Mouse (Mus musculus) G1E (cell line): Measurements from ENCODE around the gene Lrfn2. TPM values are rescaled to one million over a fixed set of nuclear protein-coding genes. Genes with fewer than 3 reads are reported as not detected.

Experiments used
- ATAC-seq: 2 replicates; pipeline ENCODE4 v1.8.0; 2016; ENCODE audit warnings: mild to moderate bottlenecking; ENCODE audit not compliant: insufficient number of reproducible peaks, poor library complexity, low FRiP score, severe bottlenecking; ENCODE audit errors: extremely low read depth
- DNase-seq: peaks from one replicate; pipeline ENCODE4 v3.0.0; 2012; ENCODE audit warnings: low spot score
- H3K27me3 ChIP-seq: 2 replicates; pipeline ENCODE4 v1.6.1; 2012; ENCODE audit warnings: mild to moderate bottlenecking, low read length, inconsistent platforms; ENCODE audit not compliant: insufficient read depth
- H3K36me3 ChIP-seq: replicated peaks from 2 replicates; pipeline ENCODE3; 2012; ENCODE audit warnings: mild to moderate bottlenecking, inconsistent platforms
- H3K4me1 ChIP-seq: 2 replicates; pipeline ENCODE4 v1.6.1; 2012; ENCODE audit warnings: low read depth, low read length, inconsistent platforms, mixed read lengths; ENCODE audit not compliant: insufficient read depth
- H3K4me3 ChIP-seq: 2 replicates; pipeline ENCODE4 v1.5.1; 2012; ENCODE audit warnings: low read depth, mild to moderate bottlenecking, inconsistent platforms, low read length, moderate library complexity, mixed read lengths
- H3K9me3 ChIP-seq: replicated peaks from 2 replicates; pipeline ENCODE4 v1.6.1; 2012; ENCODE audit warnings: inconsistent platforms
- CTCF ChIP-seq: IDR thresholded peaks from 2 replicates; pipeline ENCODE4 v1.5.1; 2012; ENCODE audit warnings: low read depth, low read length, inconsistent platforms, mixed read lengths
- GATA1 ChIP-seq: IDR thresholded peaks from 2 replicates; pipeline ENCODE4 v1.6.1; 2012; ENCODE audit warnings: borderline replicate concordance, low read length, inconsistent platforms, mixed read lengths
- GATA2 ChIP-seq: IDR thresholded peaks from 2 replicates; pipeline ENCODE4 v1.6.1; 2012; ENCODE audit warnings: low read depth, low read length, inconsistent platforms, borderline replicate concordance
- POLR2AphosphoS5 ChIP-seq: IDR thresholded peaks from 2 replicates; pipeline ENCODE4 v1.6.1; 2012; ENCODE audit warnings: low read depth, low read length, inconsistent platforms; ENCODE audit not compliant: insufficient replicate concordance
- TAL1 ChIP-seq: conservative IDR thresholded peaks from 2 replicates; pipeline ENCODE4 v1.6.1; 2012; ENCODE audit warnings: low read depth, low read length, inconsistent platforms, mixed read lengths
- polyA plus RNA-seq: library from polyadenylated mRNA; stranded (reverse); fragments of >175 nt; gene quantifications from 2 replicates; pipeline ENCODE4 v1.2.3, GENCODE M21; 2012
- total RNA-seq, 2 experiments: library from RNA; stranded (forward) in 1 of 2; stranded (reverse) in 1 of 2; fragments of 200-1000 nt in 1 of 2; fragments of >200 nt in 1 of 2; fragmentation: Nextera tagmentation in 1 of 2; gene quantifications; 2 replicates each; pipeline ENCODE4 v1.2.3; 2014 to 2017

Gene Lrfn2
- total and polyA plus RNA-seq, 3 experiments = 0.11 TPM; not detected in 2

GRCm38 (mm10) chr17:48922905-48923304 is 9.3 kb upstream of the Lrfn2 start:
- Histone ChIP-seq H3K4me3 (no peak overlapping the region), H3K9me3 (peaks cover 66% of the 10 kb centered on the region), H3K36me3 (no peaks in the 10 kb centered on the region), H3K4me1 (no peaks in the 10 kb centered on the region), H3K27me3 (no peaks in the 10 kb centered on the region)
- no peak for TF ChIP-seq GATA2
- no peak for TF ChIP-seq TAL1
- no peak for TF ChIP-seq GATA1
- TF ChIP-seq POLR2AphosphoS5 = no peak
- ATAC-seq = no peak
- no peak for DNase-seq

- no peaks in the 10 kb centered on the region for H3K36me3 ChIP-seq
- ATAC-seq (no peak), DNase-seq (no peak)
- H3K9me3 ChIP-seq = peaks cover 66% of the 10 kb centered on the region
- H3K27me3 ChIP-seq = no peaks in the 10 kb centered on the region
- no peak overlapping the region for H3K4me3 ChIP-seq
- no peak for TF ChIP-seq TAL1
- TF ChIP-seq GATA2 = no peak
- no peak for TF ChIP-seq GATA1
- no peak for TF ChIP-seq CTCF
- no peak for TF ChIP-seq POLR2AphosphoS5
- no peaks in the 10 kb centered on the region for H3K4me1 ChIP-seq
Observed at GRCm38 (mm10) chr17:48925426-48925825, 6.8 kb upstream of the Lrfn2 start.

DNA sequence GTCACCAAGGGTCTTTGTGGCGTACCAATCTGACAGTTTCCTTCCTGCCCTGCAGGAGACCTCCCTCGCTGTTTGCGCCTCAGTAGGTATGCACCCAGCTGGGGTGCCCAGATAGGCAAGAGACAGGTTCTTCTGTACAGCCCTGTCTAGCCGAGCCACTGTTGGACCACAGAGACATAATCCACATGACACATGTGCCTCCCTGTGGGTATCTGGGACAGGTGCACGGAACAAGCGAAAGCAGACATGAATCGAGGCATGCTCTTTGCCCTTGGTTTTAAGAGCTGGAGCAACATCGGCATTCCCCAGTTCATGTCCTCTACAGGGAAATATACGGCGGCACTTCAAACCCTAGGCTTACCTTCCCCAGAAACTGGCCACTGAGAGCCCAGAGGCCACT is 1.2 kb upstream of the Lrfn2 start:
- ATAC-seq = no peak

GRCm38 (mm10) chr17:48932406-48932906 is 277 bp downstream of the Lrfn2 start:
- TF ChIP-seq TAL1 (no peak), GATA1 (no peak), GATA2 (no peak), CTCF (no peak), POLR2AphosphoS5 (no peak)
- no peaks in the 10 kb centered on the region for H3K36me3 ChIP-seq

More for the DNA sequence above, 1.2 kb upstream of the Lrfn2 start:
- H3K36me3 ChIP-seq = no peaks in the 10 kb centered on the region
- no peaks in the 10 kb centered on the region for H3K4me1 ChIP-seq
- no peak for DNase-seq
- peaks cover 85% of the 10 kb centered on the region for H3K9me3 ChIP-seq
- TF ChIP-seq GATA2 (no peak), CTCF (no peak), TAL1 (no peak), POLR2AphosphoS5 (no peak), GATA1 (no peak)
- H3K4me3 ChIP-seq = no peak overlapping the region
- H3K27me3 ChIP-seq = no peaks in the 10 kb centered on the region

GRCm38 (mm10) chr17:48932916-48933315 is 737 bp downstream of the Lrfn2 start:
- TF ChIP-seq POLR2AphosphoS5 = no peak

More at GRCm38 (mm10) chr17:48932406-48932906, 277 bp downstream of the Lrfn2 start:
- ATAC-seq (no peak), DNase-seq (no peak)
- Histone ChIP-seq H3K4me1 (no peaks in the 10 kb centered on the region), H3K4me3 (no peak overlapping the region; the same call in 1 of the 2 replicates), H3K9me3 (peaks cover 92% of the 10 kb centered on the region), H3K27me3 (no peaks in the 10 kb centered on the region)

DNA sequence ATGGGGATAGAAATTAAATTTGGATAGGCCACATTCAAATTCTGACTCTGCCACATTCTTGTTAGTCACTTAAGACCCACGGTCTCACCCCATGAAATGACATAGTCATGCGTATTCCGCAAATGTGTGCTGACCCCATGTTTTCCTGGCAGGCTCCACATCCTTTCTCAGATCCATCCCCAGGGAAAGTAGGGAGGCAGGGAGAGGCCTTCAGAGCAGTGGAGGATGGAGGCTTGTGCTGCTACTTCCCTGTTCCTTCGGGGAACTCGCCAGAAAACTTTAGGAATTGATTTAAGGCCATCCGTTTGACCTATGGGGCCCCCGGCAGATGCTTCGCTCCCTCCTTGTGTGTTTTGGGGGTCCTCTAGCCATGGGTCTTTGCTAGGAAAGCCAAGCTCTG is 3.0 kb downstream of the Lrfn2 start:
- ATAC-seq (no peak), DNase-seq (no peak)
- Histone ChIP-seq H3K4me3 (no peak overlapping the region), H3K27me3 (no peaks in the 10 kb centered on the region), H3K9me3 (peaks cover 95% of the 10 kb centered on the region), H3K4me1 (no peaks in the 10 kb centered on the region), H3K36me3 (no peaks in the 10 kb centered on the region)
- no peak for TF ChIP-seq GATA2
- TF ChIP-seq CTCF = no peak
- no peak for TF ChIP-seq TAL1

More at GRCm38 (mm10) chr17:48932916-48933315, 737 bp downstream of the Lrfn2 start:
- H3K4me3 ChIP-seq = no peak overlapping the region; the same call in 1 of the 2 replicates
- DNase-seq = no peak
- no peaks in the 10 kb centered on the region for H3K4me1 ChIP-seq
- H3K36me3 ChIP-seq = no peaks in the 10 kb centered on the region
- H3K9me3 ChIP-seq = peaks cover 92% of the 10 kb centered on the region
- H3K27me3 ChIP-seq = no peaks in the 10 kb centered on the region
- no peak for ATAC-seq
